Mouse (Mus musculus) embryonic facial prominence, embryonic 11.5 days (tissue): ENCODE data around the gene Ethe1. TPM values are rescaled to one million over a fixed set of nuclear protein-coding genes. Genes with fewer than 3 reads are reported as not detected.

ENCODE experiments used
- ATAC-seq: fragments of 200-750 bp; cut with Nextera tagmentation; replicated peaks from 2 replicates; pipeline ENCODE4 v1.8.0; 2017; ENCODE audit warnings: low read depth; ENCODE audit not compliant: insufficient number of reproducible peaks, low FRiP score, low TSS enrichment
- DNase-seq: peaks from one replicate; pipeline ENCODE4 v3.0.0-alpha.2; 2015; ENCODE audit warnings: low spot score
- H3K27ac ChIP-seq: fragments of 300-500 bp; sonication (generic); replicated peaks from 2 replicates; pipeline ENCODE4 v1.5.1; 2014; ENCODE audit warnings: mild to moderate bottlenecking, low read depth, low read length, control low read depth
- H3K27me3 ChIP-seq: fragments of 300-500 bp; sonication (generic); 2 replicates; pipeline ENCODE4 v1.6.1; 2014; ENCODE audit warnings: mild to moderate bottlenecking, low read length, moderate library complexity, mixed read lengths; ENCODE audit not compliant: control insufficient read depth, insufficient read depth
- H3K36me3 ChIP-seq: fragments of 300-500 bp; sonication (generic); replicated peaks from 2 replicates; pipeline ENCODE4 v1.6.1; 2014; ENCODE audit warnings: low read depth, mild to moderate bottlenecking, low read length, moderate library complexity, mixed read lengths; ENCODE audit not compliant: control insufficient read depth, insufficient read depth
- H3K4me1 ChIP-seq: fragments of 300-500 bp; sonication (generic); 2 replicates; pipeline ENCODE4 v1.6.1; 2014; ENCODE audit warnings: low read length, mixed read lengths; ENCODE audit not compliant: control insufficient read depth, insufficient read depth
- H3K4me2 ChIP-seq: fragments of 300-500 bp; sonication (generic); 2 replicates; pipeline ENCODE4 v1.6.1; 2014; ENCODE audit warnings: low read depth, mild to moderate bottlenecking, control low read depth, low read length, moderate library complexity
- H3K4me3 ChIP-seq: fragments of 300-500 bp; sonication (generic); 2 replicates; pipeline ENCODE4 v1.5.1; 2014; ENCODE audit warnings: low read depth, low read length, control low read depth
- H3K9ac ChIP-seq: fragments of 300-500 bp; sonication (generic); replicated peaks from 2 replicates; pipeline ENCODE4 v1.6.1; 2014; ENCODE audit warnings: mild to moderate bottlenecking, control low read depth, low read length
- H3K9me3 ChIP-seq: fragments of 300-500 bp; sonication (generic); replicated peaks from 2 replicates; pipeline ENCODE4 v1.6.1; 2016; ENCODE audit warnings: mild to moderate bottlenecking, low read length, inconsistent platforms, mixed read lengths; ENCODE audit not compliant: control insufficient read depth
- WGBS: fragments of 180-500 bp; shearing (Covaris S2); extraction: QIAGEN DNeasy Blood & Tissue Kit; methylation state at CpG from one replicate; pipeline ENCODE4 v1.1.7; 2014; 5-methylcytosine and 5-hydroxymethylcytosine counted together
- polyA plus RNA-seq: library from polyadenylated mRNA; unstranded; fragments of >200 nt; fragmentation: Nextera tagmentation; extraction: Ambion mirVana; gene quantifications from 2 replicates; pipeline ENCODE4 v1.2.1, GENCODE M21; 2014

Gene Ethe1
- polyA plus RNA-seq, 1 experiment from 2014 or later, result 24.4 TPM

- no peak for ATAC-seq
- no peaks in the 10 kb centered on the region for H3K4me1 ChIP-seq
- no peak overlapping the region for H3K4me2 ChIP-seq
- H3K9ac ChIP-seq, result no peak overlapping the region
- no peak overlapping the region for H3K27ac ChIP-seq
- H3K27me3 ChIP-seq, result no peaks in the 10 kb centered on the region
- H3K4me3 ChIP-seq, result no peak overlapping the region
- H3K36me3 ChIP-seq, result peaks cover 11% of the 10 kb centered on the region
- H3K9me3 ChIP-seq, result no peaks in the 10 kb centered on the region
- peak; percentile 73 for DNase-seq
- 70% methylated on average over 6 of the region's 6 CpGs for WGBS
These were observed 22.6 kb upstream of the Ethe1 start for GRCm38 (mm10) chr7:24564607-24565265.

GRCm38 (mm10) chr7:24565627-24566026 is 21.7 kb upstream of the Ethe1 start:
- no peak overlapping the region for H3K27ac ChIP-seq
- 95% methylated on average over 11 of the region's 11 CpGs for WGBS
- no peaks in the 10 kb centered on the region for H3K27me3 ChIP-seq
- no peaks in the 10 kb centered on the region for H3K9me3 ChIP-seq
- no peaks in the 10 kb centered on the region for H3K4me1 ChIP-seq
- peaks cover 14% of the 10 kb centered on the region for H3K36me3 ChIP-seq
- no peak overlapping the region for H3K4me3 ChIP-seq
- DNase-seq (no peak), ATAC-seq (no peak)
- H3K9ac ChIP-seq, result no peak overlapping the region
- H3K4me2 ChIP-seq, result no peak overlapping the region

DNA sequence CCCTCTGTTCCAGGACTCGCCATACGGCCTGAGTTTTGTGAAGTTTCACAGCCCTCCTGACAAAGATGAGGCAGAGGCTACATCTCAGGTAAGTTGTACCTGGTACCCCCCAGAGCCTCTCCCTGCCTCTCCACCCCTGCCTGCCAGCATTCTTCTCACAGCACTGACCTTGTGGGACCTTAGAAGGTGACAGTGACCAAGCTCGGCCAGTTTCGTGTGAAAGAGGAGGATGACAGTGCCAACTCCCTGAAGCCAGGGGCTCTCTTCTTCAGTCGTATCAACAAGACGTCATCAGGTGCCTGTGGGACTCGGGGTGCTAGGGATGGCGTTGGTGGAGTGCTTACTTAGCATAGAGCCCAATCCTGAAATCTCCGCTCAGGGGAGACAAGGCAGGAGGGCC is 21.1 kb upstream of the Ethe1 start:
- Histone ChIP-seq H3K4me3 (no peak overlapping the region), H3K4me2 (no peak overlapping the region), H3K9ac (no peak overlapping the region), H3K27ac (no peak overlapping the region), H3K36me3 (peaks cover 15% of the 10 kb centered on the region), H3K9me3 (no peaks in the 10 kb centered on the region), H3K4me1 (no peaks in the 10 kb centered on the region), H3K27me3 (no peaks in the 10 kb centered on the region)
- ATAC-seq (no peak), DNase-seq (no peak)
- 89% methylated on average over 9 of the region's 9 CpGs for WGBS

- no peak for DNase-seq
- Histone ChIP-seq H3K36me3 (peaks cover 18% of the 10 kb centered on the region), H3K4me2 (no peak overlapping the region), H3K27ac (no peak overlapping the region), H3K9ac (no peak overlapping the region), H3K27me3 (no peaks in the 10 kb centered on the region), H3K9me3 (no peaks in the 10 kb centered on the region), H3K4me1 (no peaks in the 10 kb centered on the region), H3K4me3 (no peak overlapping the region)
- no peak for ATAC-seq
- 92% methylated on average over 4 of the region's 4 CpGs for WGBS
These were observed 18.8 kb upstream of the Ethe1 start for GRCm38 (mm10) chr7:24568512-24568911.

DNA sequence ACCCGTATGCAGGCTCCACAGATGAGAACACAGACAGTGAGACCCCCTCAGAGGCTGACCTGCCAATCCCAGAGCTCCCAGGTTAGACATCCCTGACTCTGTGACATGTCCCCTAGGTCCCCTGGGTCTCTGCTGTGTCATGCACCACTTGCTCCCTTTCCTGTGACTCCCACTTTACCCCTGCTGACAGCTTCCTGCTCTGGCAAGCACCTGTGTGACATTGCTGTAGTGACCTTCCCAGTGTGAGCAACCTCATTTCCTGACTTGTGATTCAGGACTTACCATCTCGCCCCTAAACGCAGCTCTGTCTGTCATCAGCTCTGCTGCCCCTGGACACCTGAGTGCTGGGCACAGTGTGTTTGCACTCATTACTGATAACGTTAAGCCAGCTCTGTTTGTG is 16.3 kb upstream of the Ethe1 start:
- Histone ChIP-seq H3K4me3 (no peak overlapping the region), H3K4me2 (no peak overlapping the region), H3K27me3 (no peaks in the 10 kb centered on the region), H3K9ac (no peak overlapping the region), H3K9me3 (no peaks in the 10 kb centered on the region), H3K36me3 (peaks cover 18% of the 10 kb centered on the region), H3K4me1 (no peaks in the 10 kb centered on the region), H3K27ac (no peak overlapping the region)
- DNase-seq (no peak), ATAC-seq (no peak)
- WGBS, result 77% methylated on average over 4 of the region's 4 CpGs

- Histone ChIP-seq H3K36me3 (peaks cover 15% of the 10 kb centered on the region), H3K4me1 (no peaks in the 10 kb centered on the region)
- ATAC-seq, result 0 out of 2 replicates have a peak, but pooled peaks have one; percentile 17
These were observed 14.9 kb upstream of the Ethe1 start for GRCm38 (mm10) chr7:24572455-24572854.

DNA sequence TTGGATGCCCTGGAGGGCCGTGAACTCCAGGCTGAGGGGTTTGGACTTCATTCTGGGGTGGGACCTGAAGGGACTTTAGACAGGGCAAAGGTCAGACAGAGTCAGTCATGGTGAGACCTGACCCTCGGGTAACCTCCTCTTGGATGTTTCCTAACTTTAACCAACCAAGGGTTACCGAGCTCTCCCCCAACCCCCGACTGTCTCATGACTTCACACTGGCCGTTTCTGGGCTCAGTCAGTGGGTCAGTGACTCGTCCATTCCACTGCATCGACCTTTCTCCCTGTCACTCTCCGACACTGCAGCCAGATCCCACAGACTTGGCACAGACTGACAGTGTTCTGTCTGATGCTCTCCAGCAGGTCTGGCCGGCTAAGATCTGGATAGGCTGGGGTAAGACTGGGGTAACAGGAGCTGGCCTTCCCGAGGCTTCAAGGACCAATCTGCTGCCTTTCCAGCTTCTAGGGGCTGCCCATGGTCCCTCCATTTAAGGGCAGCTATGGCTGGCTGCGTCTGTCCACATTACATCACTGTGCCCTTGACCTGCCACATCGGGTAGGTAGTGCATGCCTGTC is 13.0 kb upstream of the Ethe1 start:
- no peak overlapping the region for H3K9ac ChIP-seq
- no peak for DNase-seq
- ATAC-seq, result no peak
- H3K4me2 ChIP-seq, result no peak overlapping the region
- no peak overlapping the region for H3K27ac ChIP-seq
- no peaks in the 10 kb centered on the region for H3K4me1 ChIP-seq
- H3K27me3 ChIP-seq, result no peaks in the 10 kb centered on the region
- peaks cover 7% of the 10 kb centered on the region for H3K36me3 ChIP-seq
- whole genome bisulfite sequencing, result 49% methylated on average over 12 of the region's 12 CpGs
- no peak overlapping the region for H3K4me3 ChIP-seq
- no peaks in the 10 kb centered on the region for H3K9me3 ChIP-seq

More at GRCm38 (mm10) chr7:24572455-24572854, 14.9 kb upstream of the Ethe1 start:
- H3K4me2 ChIP-seq, result no peak overlapping the region
- H3K9ac ChIP-seq, result no peak overlapping the region
- no peak overlapping the region for H3K27ac ChIP-seq
- WGBS, result 49% methylated on average over 5 of the region's 5 CpGs
- no peaks in the 10 kb centered on the region for H3K9me3 ChIP-seq
- H3K4me3 ChIP-seq, result no peak overlapping the region
- no peaks in the 10 kb centered on the region for H3K27me3 ChIP-seq
- peak; percentile 48 for DNase-seq

- 94% methylated on average over 10 of the region's 10 CpGs for WGBS
- H3K27ac ChIP-seq, result no peak overlapping the region
These were observed 9.5 kb upstream of the Ethe1 start for GRCm38 (mm10) chr7:24577811-24578210.

More at GRCm38 (mm10) chr7:24577811-24578210, 9.5 kb upstream of the Ethe1 start:
- DNase-seq, result no peak
- no peaks in the 10 kb centered on the region for H3K4me1 ChIP-seq
- H3K27me3 ChIP-seq, result no peaks in the 10 kb centered on the region
- no peak overlapping the region for H3K4me2 ChIP-seq
- ATAC-seq, result no peak
- H3K9ac ChIP-seq, result no peak overlapping the region
- no peak overlapping the region for H3K4me3 ChIP-seq
- H3K9me3 ChIP-seq, result no peaks in the 10 kb centered on the region
- no peaks in the 10 kb centered on the region; the same call in 1 of the 2 replicates for H3K36me3 ChIP-seq
